Mouse (Mus musculus): ENCODE measurements around the gene Atp5l.

Gene Atp5l

DNA sequence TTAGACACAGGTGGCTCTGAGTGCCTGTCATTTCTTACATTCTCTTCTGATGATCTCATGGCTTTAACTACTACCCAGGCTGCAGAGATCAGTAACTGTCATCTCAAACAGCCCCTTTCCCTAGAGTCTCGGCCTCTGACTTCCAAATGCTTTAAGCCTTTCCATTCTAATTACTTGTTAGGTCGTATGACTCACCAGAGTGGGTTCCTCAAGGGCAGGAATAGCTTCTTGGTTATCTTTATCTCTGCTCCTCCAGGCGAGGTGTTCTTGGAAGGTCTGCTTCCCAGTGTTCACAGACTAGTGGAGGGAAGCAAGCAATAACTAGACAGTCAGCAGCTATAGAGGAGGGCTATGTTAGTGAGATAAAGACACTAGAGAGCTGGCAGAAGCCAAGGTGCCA lies 27.9 kb downstream of the Atp5l start:
- DNase-seq (ENCODE audit: low spot score): no peak

DNA sequence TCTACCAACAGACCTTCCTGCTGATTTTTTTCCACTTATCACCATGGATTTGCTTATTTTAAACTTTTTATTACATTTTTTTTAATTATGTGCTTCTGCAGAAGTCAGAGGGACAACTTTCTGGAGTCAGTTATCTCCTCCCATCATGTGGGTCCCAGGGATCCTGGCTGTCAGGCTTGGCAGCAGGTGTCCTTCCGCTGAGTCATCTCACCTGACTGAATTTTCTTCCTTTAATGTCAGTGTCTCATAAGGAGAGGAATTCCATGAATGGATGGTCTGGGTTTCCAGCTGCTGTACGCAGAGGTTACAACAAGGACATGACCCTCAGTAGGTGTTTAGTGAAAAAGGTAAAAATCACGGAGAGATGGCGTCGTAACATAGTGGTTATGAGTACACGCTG lies 29.3 kb downstream of the Atp5l start:
- no peak for DNase-seq (ENCODE audit: low spot score)

DNA sequence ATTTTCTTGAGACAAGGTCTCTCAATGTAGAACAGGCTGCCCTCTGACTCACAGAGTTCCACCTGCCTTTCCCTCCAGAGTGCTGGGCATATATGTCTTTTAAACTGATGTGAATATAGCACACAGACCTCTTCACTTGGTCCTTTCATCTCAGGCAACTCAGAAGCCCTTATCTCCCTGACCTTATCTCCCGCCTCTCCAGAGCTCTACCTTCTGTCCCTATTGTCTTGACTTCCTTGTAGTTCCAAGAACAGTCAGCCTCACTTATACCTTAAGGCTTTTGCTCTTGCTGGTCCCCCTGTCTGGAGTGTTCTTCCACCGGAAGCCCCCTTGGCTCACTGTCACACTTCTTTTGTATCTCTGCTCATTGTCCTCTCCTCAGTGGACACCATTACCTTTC lies 30.4 kb downstream of the Atp5l start:
- DNase-seq (ENCODE audit: low spot score): no peak

DNA sequence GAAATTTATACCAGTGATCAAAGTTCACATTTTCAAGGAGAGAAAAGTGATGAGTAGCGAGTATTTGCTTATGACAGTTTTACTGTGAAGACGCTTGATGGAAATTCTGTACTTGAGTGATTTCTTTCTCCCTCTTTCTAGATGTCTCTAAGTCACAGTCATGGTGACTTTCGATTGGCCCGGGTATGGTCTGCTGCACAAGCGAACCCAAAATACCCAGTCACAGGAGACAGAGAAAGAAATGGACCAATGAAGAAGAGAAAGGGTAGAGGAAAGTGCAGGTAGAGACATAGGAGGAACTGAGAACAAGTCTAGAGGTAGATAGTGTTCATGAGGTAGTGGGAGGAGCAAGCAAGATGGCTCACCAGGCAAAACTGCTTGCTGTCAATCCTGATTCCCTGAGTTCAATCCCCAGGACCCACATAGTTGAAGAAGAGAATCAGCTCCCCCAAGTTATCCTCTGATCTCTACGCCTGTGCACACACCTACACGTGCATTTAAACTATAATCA lies 32.4 kb downstream of the Atp5l start:
- DNase-seq (ENCODE audit: low spot score): no peak

DNA sequence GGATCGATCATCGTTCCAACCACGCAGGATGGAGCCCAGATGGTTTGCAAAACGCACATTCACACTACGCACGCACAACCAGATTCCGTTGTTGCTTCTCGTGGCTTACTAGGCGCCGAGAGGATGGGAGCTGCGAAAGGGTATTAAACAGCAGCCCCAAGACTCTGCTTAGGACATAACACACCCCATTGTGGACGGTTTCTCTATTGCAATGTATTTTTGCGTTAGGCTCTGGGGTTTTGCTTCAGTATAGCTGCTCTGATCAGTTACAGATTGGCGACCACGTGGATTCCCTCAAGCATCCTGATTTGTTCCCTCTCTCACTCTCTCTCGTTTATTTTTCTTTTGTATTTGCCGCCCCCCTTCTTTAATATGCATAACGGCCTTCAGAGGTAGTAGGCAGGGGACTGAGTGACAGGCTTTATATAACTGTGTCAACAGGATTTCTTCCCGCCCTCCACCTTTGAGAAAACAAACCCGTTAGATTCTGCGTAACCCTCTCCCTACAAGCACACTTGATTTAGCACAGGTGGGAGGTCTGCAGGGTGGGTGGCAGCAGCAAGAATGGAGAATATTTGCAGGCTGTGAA lies 37.5 kb downstream of the Atp5l start:
- peak; percentile 58 for DNase-seq (ENCODE audit: low spot score)

DNA sequence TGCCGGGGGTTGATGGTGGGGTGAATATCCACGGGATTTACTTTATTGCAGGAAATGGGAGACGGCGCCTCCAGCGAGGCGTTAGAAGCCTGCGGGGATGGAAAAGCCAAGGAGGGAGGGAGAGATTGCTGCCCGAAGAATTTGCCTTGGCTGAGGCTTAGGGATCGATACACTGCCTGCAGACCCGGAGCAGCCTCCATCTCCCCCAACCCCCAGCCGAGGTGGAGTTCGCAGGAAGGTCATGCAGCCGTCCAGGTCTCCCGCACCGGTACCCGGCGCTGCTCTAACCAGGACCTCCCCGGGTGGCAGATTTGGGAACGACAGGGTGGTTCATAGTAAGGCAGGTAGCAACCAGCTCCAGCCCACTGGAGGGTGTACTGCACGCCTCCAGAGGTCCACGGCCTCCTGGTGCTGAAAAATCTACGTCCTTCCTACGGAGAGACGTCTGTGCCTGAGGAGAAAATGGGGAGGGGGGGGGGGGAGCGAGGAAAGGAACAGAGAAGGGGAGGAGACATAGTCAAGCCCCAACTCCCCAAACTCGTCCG lies 38.0 kb downstream of the Atp5l start:
- no peak for DNase-seq (ENCODE audit: low spot score)

DNA sequence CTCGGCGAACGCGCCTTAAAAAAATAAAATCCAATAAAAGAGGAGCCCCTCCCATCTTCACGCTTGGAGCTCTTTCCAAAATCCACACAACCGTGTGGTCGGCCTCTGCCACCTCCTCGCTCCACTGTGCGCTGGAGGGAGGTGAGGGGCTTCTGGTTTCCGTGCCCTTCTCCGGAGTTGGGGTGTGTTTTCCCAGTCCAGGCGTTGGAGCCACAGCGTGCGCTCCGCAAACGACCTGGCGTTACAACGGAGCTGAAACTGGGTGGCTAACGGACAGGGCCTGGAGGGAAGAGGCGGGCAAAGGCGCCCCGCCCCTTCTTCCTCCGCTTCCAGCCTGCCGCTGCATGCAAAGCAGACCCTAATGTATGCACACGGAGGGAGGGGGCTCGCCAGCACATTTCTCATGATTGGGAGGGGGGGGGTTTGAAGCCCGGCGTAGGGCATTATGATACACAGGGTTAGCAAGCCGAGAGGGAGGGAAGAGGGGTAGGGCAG lies 38.6 kb downstream of the Atp5l start:
- DNase-seq (ENCODE audit: low spot score): peak; percentile 61

DNA sequence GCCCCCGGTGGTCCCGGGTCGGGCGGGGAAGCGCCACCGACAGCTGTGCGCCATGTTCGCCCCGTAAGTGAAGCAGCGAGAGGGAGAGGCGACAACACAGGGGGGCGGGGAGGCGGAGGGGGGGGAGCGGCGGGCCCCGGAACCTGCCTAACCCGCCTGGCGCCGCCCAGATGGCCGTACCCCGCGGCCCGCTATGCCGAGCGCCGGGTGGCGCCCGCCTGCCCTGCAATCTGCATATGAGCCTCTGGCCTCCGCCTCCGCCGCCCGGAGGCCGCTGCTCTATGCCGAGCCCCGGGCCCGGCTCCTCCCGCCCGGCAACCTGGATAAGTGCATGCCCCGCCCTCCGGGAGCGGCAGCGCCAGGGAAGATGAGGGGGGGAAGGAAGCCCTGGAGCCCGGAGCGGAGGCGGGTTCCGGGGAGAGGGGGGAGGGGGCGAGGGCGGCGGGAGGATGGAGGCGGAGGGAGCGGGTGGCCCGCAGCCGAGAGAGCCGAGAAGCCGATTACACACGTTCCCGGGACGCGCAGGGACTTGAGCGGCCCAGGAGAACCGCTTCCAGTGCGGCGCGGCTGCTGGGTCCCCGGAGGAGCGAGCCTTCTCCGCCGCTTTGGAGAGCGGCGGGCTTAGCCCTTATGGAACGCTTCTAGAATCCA lies 39.2 kb downstream of the Atp5l start, which contains the start of gene Kmt2a:
TSS of gene Kmt2a (minus strand) at position 76 of the 651 bp plus-strand sequence.
- peak; percentile 95 for DNase-seq (ENCODE audit: low spot score)

DNA sequence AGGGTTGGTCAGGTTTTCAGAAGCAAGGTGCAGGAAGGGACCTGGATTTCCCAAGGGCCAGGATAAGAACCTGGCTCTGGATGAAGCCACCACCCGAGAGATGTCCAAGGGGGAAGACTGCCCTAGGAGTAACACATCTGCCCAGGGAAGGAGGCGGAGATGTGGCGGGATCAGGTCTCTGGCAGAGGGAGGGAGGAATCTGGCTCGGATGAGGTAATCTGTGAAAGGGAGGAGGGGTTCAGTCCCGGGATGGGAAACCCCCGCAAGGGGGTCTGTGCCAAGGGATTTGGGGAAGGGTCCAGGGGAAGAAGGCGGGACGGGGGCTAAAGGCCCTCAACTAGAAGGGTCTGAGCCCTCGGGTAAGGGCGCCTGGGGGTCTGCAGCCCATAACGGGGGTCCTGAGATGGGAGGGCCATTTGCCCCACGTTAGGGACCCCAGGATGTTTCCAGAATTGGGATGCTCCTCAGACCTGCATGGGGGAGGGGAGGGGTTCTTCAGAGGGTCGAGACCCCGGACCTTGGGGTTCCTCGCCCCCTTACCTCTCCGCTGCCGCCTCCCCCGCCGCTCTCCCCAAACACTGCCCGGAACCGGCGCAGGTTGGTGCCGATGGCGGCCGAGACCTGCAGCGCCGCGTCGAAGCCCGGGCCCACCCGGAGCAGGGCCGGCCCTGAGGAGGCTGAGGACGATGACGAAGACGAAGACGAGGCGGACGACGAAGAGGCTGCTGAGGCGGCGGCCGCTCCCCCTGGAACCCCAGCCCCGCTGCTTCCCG lies 40.0 kb downstream of the Atp5l start:
- DNase-seq (ENCODE audit: low spot score): no peak

DNA sequence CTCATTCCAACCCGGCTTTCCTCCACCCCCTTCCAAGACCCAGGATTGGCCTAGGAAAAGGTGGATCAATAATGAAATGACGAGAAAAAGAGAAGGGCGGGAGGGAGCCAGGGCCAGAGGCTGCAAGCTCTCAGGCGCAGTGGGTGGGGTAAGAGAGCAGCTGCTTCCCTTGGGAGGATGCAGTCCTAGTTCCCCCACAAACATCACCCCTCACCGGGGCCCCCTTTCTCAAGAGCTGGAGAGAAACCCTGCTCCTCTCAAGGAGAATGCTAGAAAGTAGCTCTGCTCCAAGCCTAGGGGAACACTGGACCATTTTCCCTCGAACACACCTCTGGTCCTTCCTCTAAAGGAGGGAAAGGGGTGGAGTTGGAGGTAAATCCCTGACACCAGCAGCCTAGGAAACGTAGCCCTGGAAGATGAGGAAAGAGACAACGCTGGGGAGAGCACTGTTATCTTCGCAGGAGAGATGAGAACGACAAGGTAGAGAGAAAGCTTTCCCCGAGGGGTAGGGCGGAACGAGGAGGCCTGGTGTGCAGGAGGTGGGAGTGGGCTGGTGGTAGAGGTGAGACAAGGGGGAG lies 40.8 kb downstream of the Atp5l start:
- no peak for DNase-seq (ENCODE audit: low spot score)

DNA sequence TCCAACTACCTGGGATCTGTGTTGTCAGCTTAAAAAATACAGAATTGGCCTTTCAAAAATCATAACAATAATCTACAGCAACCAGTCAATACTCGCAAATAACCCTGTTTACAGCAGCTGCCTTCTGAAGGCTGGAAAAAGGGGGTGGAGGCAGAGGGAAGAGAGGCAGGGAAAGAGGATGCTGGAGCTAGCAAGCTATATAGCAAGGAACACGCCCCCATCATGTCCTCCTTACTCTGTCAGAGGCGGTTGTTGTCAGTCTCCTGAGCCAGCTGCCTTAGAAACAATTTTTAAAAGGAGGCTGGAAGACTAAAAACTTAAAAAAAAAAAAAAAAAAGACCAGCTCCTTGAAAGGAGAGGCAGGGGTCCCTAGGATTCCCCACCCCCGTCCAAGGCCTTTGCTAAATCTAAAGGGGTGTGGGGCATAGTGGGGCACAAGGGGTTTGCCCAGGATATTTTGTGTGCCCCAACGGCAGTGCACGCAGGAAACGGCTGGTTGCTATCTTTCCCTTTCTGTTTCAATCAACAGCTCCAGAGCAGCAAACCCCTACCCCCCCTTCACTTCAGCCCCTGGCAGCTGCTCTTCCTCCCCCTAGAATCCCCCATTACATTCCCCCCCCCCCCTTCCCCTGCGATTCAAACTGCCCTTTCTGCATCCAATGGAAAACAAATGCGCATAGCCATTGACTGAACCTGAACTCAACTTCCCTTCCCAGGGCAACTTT lies 41.6 kb downstream of the Atp5l start:
- no peak for DNase-seq (ENCODE audit: low spot score)

DNA sequence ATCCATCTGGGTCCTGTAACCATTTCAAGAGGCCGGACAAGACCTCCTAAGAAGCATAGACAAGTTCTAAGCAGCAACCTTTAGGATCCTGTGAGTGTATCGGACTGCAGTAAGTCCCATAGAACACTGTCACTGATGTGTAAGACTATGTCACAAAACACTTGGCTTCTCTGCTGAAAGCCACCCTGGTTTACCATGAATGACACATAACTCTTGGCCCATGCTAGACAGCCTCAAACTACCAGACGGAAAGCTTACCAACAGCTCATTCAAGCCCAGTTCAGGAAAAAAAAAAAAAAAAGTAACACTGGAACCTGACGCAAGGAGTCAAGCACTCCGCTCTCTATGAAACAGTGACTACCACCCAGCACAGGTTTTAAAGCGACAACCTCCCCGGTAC lies 42.9 kb downstream of the Atp5l start:
- no peak for DNase-seq (ENCODE audit: low spot score)

DNA sequence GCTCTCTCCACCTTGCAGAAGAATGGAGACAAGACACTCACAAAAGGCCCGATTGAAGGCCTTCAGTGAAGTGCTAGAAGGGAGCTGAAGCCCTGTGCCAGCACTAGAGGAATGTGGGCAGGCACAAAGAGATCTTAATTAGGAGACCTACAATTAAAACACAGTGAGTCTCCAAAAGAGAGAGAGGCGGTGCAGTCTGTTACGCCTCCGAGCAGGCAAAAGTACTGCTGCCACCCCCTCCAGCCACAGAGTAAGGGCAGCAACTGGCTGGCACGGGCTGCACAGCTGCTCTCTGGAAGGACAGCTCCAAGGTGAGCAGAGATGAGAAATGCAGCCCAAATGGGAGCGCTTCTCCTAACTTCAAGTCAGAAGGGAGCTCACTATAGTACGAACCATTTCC lies 45.1 kb downstream of the Atp5l start:
- no peak for DNase-seq (ENCODE audit: low spot score)

DNA sequence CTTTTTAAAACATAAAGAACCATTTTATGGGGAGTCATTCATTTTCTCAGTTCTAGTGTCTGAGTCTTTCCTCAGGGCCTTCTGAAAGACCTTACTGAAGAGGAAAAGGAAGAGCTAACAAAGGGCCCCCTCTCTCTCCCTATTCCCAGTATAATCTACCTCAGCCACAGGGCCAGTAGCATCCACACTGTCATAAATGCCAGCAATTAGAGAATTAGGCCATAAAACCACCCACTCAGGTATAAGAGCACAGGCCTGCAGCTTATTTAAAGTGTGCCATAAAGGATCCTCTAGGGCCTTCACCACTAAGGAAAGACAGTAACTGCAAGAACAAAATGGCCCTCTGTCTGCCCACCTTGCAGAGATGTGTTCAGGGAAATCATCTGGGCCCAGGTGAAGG lies 46.3 kb downstream of the Atp5l start:
- no peak for DNase-seq (ENCODE audit: low spot score)

DNA sequence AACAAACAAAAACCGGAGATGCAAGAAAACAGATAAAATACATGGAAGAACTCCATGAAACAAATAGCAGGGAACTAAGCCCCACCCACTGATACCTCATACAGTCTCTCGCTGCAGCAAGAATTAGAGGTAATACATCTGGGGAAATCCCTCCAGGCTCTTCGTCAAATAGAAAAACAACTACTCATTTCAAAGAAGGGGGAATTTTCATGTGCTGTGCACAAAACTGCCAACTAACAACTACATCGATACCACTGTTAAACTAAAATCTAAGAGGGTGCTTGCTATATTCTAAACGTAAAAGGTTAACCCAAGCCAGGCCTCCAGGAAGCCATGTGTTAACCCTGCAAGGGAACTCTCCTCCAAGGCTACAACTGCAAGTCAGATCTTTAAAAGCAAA lies 46.9 kb downstream of the Atp5l start:
- no peak for DNase-seq (ENCODE audit: low spot score)

DNA sequence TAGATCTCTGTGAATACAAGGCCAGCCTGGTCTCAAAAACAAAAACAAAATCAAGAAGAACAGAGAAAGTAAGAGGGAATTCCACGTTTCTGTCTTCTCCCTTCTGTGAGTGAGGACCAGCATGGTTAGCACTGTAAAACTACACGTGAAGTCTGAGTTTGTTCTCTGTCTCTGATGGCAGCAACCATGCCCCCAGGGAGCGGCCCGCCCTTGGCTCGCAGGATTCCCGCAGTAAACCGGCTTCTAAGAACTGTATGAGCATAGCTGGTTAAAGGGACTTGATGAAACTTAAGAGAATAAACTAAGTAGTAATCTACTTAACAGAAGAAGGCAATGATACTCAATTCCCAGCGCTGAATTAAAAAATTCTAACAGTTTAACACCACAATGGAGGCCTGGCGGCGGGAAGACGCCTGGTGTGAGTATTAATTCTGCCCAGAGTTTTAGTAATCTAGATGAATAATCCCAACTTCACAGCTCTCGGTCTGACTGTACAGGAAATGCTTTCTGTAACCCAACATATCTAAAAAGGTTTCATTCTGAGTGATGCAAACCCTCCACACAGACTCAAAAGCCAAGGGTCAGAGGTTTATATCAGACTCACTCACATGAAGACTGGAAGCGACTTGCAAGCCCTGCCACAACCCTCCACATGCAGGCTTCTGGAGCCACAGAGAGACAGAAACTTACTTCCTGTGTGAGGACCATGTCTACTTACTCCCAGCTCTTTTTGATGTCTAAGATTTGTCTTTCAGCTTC lies 52.0 kb downstream of the Atp5l start:
- DNase-seq (ENCODE audit: low spot score): no peak

DNA sequence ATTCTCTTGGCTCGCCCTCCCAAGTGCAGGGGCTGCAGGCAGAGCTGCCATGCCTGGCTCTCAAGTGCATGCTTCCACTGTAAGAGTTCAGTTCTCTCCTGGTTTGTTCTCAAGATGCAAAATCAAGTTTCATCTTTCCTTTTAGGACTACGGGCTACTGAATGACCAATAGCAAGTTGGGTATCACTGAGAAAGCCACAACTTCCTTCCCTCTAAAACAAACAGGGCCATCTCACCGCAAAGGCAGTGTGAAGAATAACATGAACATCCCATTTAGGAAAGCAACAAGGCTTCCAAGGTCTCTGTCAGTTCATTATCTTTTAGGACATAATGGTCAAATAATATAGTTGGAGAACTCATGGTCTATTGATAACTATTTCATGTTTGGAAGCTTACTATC lies 52.9 kb downstream of the Atp5l start:
- no peak for DNase-seq (ENCODE audit: low spot score)

DNA sequence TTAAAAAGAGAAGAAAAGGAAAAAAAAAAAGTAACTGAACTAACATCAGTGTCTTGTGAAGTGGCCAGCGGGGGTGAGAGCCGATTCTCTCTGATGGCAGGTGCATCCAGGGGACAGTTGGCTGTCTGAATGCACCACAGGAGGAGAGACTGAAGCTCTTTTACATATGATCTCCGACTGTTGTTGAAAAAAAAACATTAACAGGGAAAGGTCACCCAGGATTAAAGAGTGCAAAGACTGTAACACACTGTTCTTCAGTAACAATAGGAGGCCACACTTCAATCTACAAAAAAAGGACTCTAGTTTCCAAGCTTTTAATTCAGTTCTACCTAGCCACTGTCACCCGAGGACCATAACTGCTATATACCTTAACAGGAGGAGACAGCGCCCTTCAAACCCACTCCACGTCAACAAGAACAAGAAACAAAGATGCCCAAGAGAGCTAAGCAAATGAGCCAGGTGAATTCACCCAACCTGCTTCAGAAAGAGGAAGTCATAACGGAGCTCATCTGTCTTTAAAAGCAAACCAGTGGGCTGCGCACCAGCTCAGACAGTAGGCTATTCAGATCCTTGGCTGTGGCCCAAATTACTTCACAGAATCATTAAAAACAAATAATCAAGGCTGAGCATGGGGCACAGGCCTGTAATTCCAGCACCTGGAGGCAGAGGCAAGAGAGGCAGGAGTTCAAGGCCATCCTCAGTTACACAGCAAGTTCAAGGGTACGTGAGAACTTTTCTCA lies 53.9 kb downstream of the Atp5l start:
- DNase-seq (ENCODE audit: low spot score): no peak
